Mouse (Mus musculus) embryonic fibroblast, embryonic 13.5 days (primary cell): ENCODE results near the gene Pprc1. TPM values are rescaled to one million over a fixed set of nuclear protein-coding genes. Genes with fewer than 3 reads are reported as not detected.
A peak's percentile ranks its signal among the peaks of the same experiment; 100 is the strongest.

Experiments used
- H3K27ac ChIP-seq: 2 replicates; pipeline ENCODE4 v1.5.1; 2012; ENCODE audit warnings: low read length, control low read depth, inconsistent platforms; ENCODE audit not compliant: insufficient read depth
- H3K4me1 ChIP-seq: 2 replicates; pipeline ENCODE4 v1.6.1; 2011; ENCODE audit warnings: low read length; ENCODE audit not compliant: control insufficient read depth, insufficient read depth
- H3K4me3 ChIP-seq: 2 replicates; pipeline ENCODE4 v1.5.1; 2011; ENCODE audit warnings: mild to moderate bottlenecking, control low read depth, low read length; ENCODE audit not compliant: insufficient read depth
- CTCF ChIP-seq: IDR thresholded peaks from 2 replicates; pipeline ENCODE4 v1.5.1; 2011; ENCODE audit warnings: mild to moderate bottlenecking, control low read depth, low read length, moderate library complexity, borderline replicate concordance; ENCODE audit not compliant: insufficient read depth
- POLR2A ChIP-seq: IDR thresholded peaks from 2 replicates; pipeline ENCODE4 v1.6.1; 2011; ENCODE audit warnings: low read depth, mild to moderate bottlenecking, control low read depth, low read length, moderate library complexity
- polyA plus RNA-seq: library from polyadenylated mRNA; stranded (reverse); fragments of >200 nt; gene quantifications from 2 replicates; pipeline ENCODE4 v1.2.4, GENCODE M21; 2011; ENCODE audit warnings: low read depth; ENCODE audit not compliant: missing spikeins, insufficient read length

Pprc1 gene
- polyA plus RNA-seq, 1 experiment, result 58.0 TPM

DNA sequence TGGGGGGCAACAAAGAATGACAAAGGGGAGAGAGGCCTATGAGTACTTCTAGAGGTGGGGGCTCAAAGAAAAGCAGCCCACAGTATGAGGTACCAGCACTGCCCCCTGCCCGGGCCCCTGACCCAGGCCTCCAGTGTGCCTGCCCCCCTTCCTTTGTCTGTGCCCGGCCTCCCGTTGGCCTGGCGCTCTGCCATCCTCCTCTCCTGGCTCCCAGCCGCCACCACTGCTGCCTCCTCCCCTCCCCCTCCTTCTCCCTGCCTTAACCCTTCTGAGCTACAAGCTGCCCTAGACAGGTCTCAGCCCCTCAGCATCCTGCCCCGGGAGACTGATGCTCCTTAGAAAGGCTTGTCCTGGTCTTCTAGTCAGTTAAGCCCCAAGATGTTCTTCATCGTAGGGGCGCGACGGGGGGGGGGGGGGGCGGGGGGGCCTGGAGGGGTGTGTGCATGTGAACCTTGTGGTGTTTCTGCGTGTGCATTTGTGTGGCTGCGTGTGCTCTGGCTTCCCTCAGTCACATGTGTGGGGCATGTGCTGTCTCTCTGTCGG, 2.7 kb upstream of the Pprc1 start:
- H3K4me3 ChIP-seq, result peak overlapping the region; percentile 2
- TF ChIP-seq CTCF, result no peak
- no peak for TF ChIP-seq POLR2A
- H3K27ac ChIP-seq, result peak overlapping the region; percentile 84
- peaks cover 7% of the 10 kb centered on the region; the same call in 1 of the 2 replicates for H3K4me1 ChIP-seq

DNA sequence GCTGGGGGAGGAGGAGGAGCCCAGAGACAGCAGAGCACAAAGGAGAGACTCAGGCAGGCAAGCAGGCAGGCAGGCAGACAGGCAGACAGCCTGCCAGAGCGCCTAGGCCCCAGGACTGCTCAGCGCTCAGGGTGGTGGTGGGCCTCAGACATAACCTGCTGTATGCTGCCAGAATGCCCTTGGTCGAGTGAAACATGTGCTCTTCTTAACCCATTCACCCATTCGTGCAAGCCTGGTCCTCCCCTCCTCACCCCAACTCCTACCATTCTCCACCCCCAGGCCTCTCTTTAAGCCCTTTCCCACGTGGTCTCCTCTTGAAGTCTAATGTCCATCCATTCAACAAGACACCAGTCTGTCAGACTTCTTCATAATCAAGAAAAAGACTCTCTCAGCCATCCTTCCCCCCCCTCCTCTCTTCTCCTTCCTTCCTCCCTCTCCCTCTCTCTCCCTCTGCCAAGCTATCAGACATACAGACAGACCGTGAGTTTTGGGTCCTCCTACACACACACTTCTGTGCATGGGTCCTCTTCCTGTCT, 2.1 kb upstream of the Pprc1 start:
- H3K27ac ChIP-seq, result peak overlapping the region; percentile 79
- H3K4me1 ChIP-seq, result peaks cover 7% of the 10 kb centered on the region; the same call in 1 of the 2 replicates
- H3K4me3 ChIP-seq, result peak overlapping the region; percentile 2; the same call in 1 of the 2 replicates
- TF ChIP-seq POLR2A (peak; percentile 91), CTCF (no peak)

DNA sequence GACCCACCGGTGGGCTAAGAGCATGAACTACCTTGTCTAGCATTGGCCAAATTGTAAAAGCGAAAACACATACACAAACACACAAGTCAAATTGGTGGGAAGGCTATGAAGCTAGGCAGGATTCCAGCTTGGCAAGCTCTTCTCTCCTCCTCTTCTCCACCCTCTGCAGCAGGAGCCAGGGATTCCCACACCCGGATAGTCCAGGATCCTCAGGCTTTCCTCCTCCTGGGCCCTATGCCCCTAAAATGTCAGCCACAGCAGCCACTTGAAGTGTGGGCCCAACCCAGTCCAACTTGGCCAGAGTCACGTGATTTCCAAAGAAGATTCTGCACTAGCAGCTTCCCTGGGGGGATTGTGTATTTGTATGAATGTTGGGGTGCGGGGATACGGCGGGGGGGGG, 1.3 kb upstream of the Pprc1 start:
- H3K4me3 ChIP-seq, result peak overlapping the region; percentile 76
- H3K4me1 ChIP-seq, result peaks cover 7% of the 10 kb centered on the region; the same call in 1 of the 2 replicates
- H3K27ac ChIP-seq, result peak overlapping the region; percentile 79
- TF ChIP-seq POLR2A, result no peak
- TF ChIP-seq CTCF, result no peak

DNA sequence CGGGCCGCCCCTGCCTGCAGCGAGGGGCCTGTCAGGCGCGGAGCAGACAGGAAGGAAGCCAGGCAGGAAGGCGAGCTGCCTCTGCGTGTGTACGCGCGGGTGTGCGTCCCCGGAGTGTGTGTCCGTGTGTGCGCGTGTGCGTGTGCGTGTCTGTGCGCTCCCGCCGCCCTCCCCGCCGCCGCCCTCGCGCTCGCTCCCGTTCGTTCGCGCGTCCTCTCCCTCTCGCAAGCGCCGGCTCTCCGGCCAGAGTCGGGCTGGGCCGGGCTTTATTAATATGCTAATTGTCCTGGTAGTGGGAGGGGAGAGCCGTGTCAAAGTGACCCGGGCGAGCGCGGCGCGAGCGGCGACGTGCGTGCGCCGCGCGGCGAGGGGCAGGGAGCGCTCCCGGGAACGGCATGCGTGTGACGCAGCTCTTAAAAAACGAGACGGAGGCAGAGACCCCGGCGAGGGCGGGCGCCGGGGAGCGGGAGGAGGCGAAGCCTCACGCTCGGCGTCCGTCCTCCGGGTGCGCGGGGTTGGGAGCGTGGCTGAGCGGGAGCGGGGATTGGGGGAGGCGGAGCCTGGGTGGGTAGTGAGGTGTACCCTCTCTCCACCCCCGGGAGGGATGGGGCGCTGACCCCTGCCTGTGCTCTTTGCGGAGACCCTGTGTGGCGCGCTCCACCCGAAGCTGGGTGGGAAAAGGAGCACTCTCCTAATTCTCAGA, 458 bp downstream of the Pprc1 start, which contains the start of gene Ldb1:
TSS of gene Ldb1 (minus strand) at position 222 of the 703 bp plus-strand sequence.
- TF ChIP-seq POLR2A (peak; percentile 65), CTCF (no peak)
- peak within 1 kb of the TSS; percentile 76 for H3K4me3 ChIP-seq
- H3K27ac ChIP-seq, result peak within 1 kb of the TSS; percentile 88
- H3K4me1 ChIP-seq, result peaks cover 5% of the 10 kb centered on the region; the same call in 1 of the 2 replicates

DNA sequence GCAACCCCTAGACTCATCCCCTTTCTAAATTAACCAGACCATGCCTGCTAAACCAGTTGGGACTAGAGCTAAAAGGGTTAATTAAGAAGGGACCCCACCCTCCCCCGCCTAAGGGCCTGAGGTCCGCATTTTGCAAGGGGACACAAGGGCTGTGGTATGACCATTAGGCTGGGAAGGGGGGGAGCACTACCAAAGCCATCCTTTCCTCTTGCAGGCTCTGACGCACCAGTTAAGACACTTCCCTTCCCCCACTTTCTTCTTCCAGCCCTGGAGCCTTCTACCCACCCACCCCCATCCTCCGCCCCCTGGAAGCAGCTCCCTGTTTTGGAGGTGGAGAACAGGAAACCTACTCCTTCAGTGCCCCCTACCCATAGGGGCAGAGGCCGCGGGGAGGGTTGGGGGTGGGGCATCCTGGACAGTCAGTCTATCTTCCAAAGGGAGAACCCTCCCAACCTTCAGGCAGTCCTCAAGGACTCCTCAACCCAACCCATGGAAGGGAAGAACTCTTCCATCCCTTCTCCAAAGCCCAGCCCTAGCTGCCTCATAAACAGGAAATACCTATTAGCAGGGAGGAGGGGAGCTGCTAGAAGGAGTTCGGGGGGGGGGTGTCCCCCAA, 1.1 kb downstream of the Pprc1 start:
- H3K4me1 ChIP-seq, result 0 out of 2 replicates have a peak, but pooled peaks cover 3% of the 10 kb centered on the region
- no peak for TF ChIP-seq CTCF
- no peak; the same call in 1 of the 2 replicates for TF ChIP-seq POLR2A
- H3K27ac ChIP-seq, result peak overlapping the region; percentile 88

DNA sequence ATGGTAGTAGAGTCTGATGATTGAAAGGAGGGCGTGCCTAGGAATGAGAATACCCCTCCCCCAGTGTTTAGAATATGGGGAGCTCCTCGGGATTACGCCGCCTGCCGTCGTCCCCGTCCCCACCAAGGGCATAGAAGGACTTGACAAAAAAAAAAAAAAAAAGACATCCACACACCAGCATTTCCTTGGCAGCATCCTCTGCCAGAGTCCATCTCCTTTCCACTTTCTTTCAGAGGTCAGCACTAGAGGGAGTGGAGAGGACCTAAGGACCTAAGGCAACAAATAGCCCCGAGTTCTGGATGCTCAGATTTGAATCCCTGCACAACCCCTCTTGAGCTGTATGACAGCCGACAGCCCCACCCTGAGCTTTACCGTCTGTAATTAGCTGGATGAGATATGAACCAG, 1.9 kb downstream of the Pprc1 start:
- TF ChIP-seq POLR2A, result no peak
- no peaks in the 10 kb centered on the region for H3K4me1 ChIP-seq
- peak overlapping the region; percentile 67; the same call in 1 of the 2 replicates for H3K27ac ChIP-seq
- H3K4me3 ChIP-seq, result no peak overlapping the region

More for the DNA sequence above, 1.1 kb downstream of the Pprc1 start:
- H3K4me3 ChIP-seq, result peak overlapping the region; percentile 76

DNA sequence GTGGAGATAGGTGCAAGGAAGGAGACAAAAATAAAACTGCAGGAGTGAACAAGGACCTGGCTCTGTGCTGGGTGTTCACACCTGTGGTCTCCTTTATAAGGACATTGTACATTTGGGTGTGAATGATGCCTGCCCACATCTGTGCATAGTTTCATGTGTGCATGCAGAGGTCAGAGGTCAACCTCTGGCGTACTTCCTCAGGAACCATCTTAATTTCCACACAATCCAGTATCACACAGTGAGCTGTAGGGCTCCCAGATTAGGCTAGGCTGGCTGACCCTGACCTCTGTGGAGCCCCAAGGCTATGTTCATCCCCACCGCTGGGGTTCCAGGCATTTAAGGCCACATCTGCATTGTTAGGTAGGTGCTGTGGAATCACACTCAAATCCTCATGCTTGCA, 2.7 kb downstream of the Pprc1 start:
- H3K4me3 ChIP-seq, result no peak overlapping the region
- TF ChIP-seq CTCF (no peak), POLR2A (no peak)
- no peak overlapping the region for H3K27ac ChIP-seq
- no peaks in the 10 kb centered on the region for H3K4me1 ChIP-seq

DNA sequence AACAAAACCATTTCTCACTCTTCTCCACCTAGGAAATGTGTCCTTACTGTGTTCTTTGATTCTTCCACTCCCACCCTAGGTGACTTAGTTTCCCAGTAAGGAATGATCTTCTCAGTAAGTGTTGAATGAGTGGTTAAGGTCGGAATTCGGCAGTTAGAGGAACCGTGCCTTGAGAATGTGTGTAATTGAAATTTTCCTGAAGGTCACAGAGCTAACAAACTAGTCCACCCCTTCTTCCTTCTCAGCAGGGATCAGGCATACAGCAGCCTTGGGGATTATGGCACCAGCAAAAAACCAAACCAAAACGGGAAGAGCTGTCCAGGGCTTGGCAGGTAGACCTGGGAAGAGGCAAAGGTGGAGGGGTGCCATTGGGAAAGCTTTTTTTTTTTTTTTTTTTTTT, 4.4 kb downstream of the Pprc1 start:
- H3K4me1 ChIP-seq, result no peaks in the 10 kb centered on the region
- TF ChIP-seq CTCF, result no peak
- TF ChIP-seq POLR2A, result no peak
- H3K27ac ChIP-seq, result no peak overlapping the region

DNA sequence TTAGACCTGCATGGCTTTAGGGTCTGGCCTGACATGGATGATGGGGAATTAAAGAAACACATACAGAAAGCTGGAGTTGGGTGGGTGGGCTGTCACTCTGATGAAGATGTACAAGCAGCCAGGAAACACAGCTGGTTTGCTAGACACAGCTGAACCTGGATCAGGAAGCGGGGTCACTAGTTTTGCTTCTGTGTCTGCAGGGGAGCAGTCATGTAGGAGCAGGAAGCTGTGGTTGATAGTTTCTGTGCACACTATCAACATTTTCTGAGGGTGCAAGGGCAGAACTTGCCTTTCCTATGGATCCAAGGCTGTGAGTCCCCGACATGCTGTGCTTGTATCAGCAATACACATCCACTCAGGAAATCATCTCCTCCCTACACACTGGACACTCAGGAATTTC, 5.8 kb downstream of the Pprc1 start:
- H3K4me1 ChIP-seq, result no peaks in the 10 kb centered on the region; the same call in 1 of the 2 replicates
- H3K27ac ChIP-seq, result no peak overlapping the region
- no peak overlapping the region for H3K4me3 ChIP-seq
- no peak for TF ChIP-seq POLR2A
- no peak for TF ChIP-seq CTCF

More for the DNA sequence above, 4.4 kb downstream of the Pprc1 start:
- H3K4me3 ChIP-seq, result no peak overlapping the region
